Mouse (Mus musculus): ENCODE measurements around the gene Cend1.

DNA sequence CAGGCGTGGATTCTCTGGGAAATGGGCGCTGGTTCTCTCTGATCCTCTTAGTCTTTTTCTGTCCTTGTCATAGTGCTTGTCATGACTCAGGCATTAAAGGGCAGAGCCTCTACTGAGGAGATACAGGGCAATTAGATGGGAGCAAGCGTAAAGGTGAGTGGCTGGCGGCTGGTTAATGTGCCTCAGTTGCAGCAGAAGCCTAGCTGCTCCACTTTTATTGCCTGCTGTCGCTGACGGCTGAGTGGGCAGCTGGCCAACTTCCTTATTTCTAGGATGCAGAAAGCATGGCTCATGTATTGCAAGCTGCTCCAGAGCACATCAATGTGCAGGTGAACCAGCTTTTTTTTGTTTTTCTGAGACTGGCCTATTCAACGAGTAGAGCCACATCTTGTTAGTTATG, 10.3 kb downstream of the Cend1 start:
- TF ChIP-seq CTCF (IDR thresholded peaks at IDR 0.05; ENCODE audit: low read depth) (no peak), EP300 (IDR thresholded peaks at IDR 0.05; ENCODE audit: low read depth) (no peak)
